Mouse (Mus musculus): Measurements from ENCODE around the gene Pidd1. TPM values are rescaled to one million over a fixed set of nuclear protein-coding genes. Genes with fewer than 3 reads are reported as not detected.

The Pidd1 gene
- polyA plus RNA-seq, 1 experiment, result 7.1 TPM

- DNase-seq, result no peak
- WGBS, result 14% methylated on average over 19 of the region's 19 CpGs
- Histone ChIP-seq H3K4me1 (ENCODE audit: control insufficient read depth, insufficient read depth, low read length) (no peaks in the 10 kb centered on the region; the same call in 1 of the 2 replicates), H3K4me3 (replicated peaks; ENCODE audit: extremely low read depth, low read depth, low read length) (no peak within 1 kb of the TSS)
- TF ChIP-seq POLR2A (IDR thresholded peaks at IDR 0.05; ENCODE audit: borderline replicate concordance, extremely low read depth, low read depth, low read length) (no peak), CTCF (IDR thresholded peaks at IDR 0.05; ENCODE audit: insufficient read depth, low read length) (no peak)
Measured at GRCm38 (mm10) chr7:141429310-141429709, 14.5 kb downstream of the Pidd1 start, which contains the start of gene Cend1. Cend1 (minus strand) TSS chr7:141429491.

GRCm38 (mm10) chr7:141428701-141429100, 15.1 kb downstream of the Pidd1 start:
- Histone ChIP-seq H3K4me1 (ENCODE audit: control insufficient read depth, insufficient read depth, low read length) (no peaks in the 10 kb centered on the region; the same call in 1 of the 2 replicates), H3K4me3 (replicated peaks; ENCODE audit: extremely low read depth, low read depth, low read length) (no peak overlapping the region)
- no peak for DNase-seq
- 77% methylated on average over 5 of the region's 5 CpGs for WGBS
- TF ChIP-seq CTCF (IDR thresholded peaks at IDR 0.05; ENCODE audit: insufficient read depth, low read length), result no peak
- no peak for TF ChIP-seq POLR2A (IDR thresholded peaks at IDR 0.05; ENCODE audit: borderline replicate concordance, extremely low read depth, low read depth, low read length)

- Histone ChIP-seq H3K4me3 (replicated peaks; ENCODE audit: extremely low read depth, low read depth, low read length) (no peak overlapping the region), H3K4me1 (ENCODE audit: control insufficient read depth, insufficient read depth, low read length) (no peaks in the 10 kb centered on the region; the same call in 1 of the 2 replicates)
- TF ChIP-seq POLR2A (IDR thresholded peaks at IDR 0.05; ENCODE audit: borderline replicate concordance, extremely low read depth, low read depth, low read length), result no peak
- TF ChIP-seq CTCF (IDR thresholded peaks at IDR 0.05; ENCODE audit: insufficient read depth, low read length), result no peak
- WGBS, result 82% methylated on average over 12 of the region's 12 CpGs
- no peak for DNase-seq
Measured at GRCm38 (mm10) chr7:141426948-141427730, 16.7 kb downstream of the Pidd1 start.

GRCm38 (mm10) chr7:141423811-141424210, 20.0 kb downstream of the Pidd1 start:
- Histone ChIP-seq H3K4me3 (replicated peaks; ENCODE audit: extremely low read depth, low read depth, low read length) (no peak overlapping the region), H3K4me1 (ENCODE audit: control insufficient read depth, insufficient read depth, low read length) (no peaks in the 10 kb centered on the region)
- 62% methylated on average over 4 of the region's 4 CpGs for WGBS
- DNase-seq, result no peak
- no peak for TF ChIP-seq CTCF (IDR thresholded peaks at IDR 0.05; ENCODE audit: insufficient read depth, low read length)
- no peak for TF ChIP-seq POLR2A (IDR thresholded peaks at IDR 0.05; ENCODE audit: borderline replicate concordance, extremely low read depth, low read depth, low read length)

- TF ChIP-seq CTCF (IDR thresholded peaks at IDR 0.05; ENCODE audit: insufficient read depth, low read length) (no peak), POLR2A (IDR thresholded peaks at IDR 0.05; ENCODE audit: borderline replicate concordance, extremely low read depth, low read depth, low read length) (no peak)
- WGBS, result 76% methylated on average over 9 of the region's 9 CpGs
- DNase-seq, result no peak
- Histone ChIP-seq H3K4me1 (ENCODE audit: control insufficient read depth, insufficient read depth, low read length) (no peaks in the 10 kb centered on the region), H3K4me3 (replicated peaks; ENCODE audit: extremely low read depth, low read depth, low read length) (no peak overlapping the region)
Measured at GRCm38 (mm10) chr7:141420030-141420702, 23.7 kb downstream of the Pidd1 start.

- no peak overlapping the region for H3K4me3 ChIP-seq (replicated peaks; ENCODE audit: extremely low read depth, low read depth, low read length)
- no peak for TF ChIP-seq POLR2A (IDR thresholded peaks at IDR 0.05; ENCODE audit: borderline replicate concordance, extremely low read depth, low read depth, low read length)
- TF ChIP-seq CTCF (IDR thresholded peaks at IDR 0.05; ENCODE audit: insufficient read depth, low read length), result no peak
- peaks cover 3% of the 10 kb centered on the region for H3K4me1 ChIP-seq (ENCODE audit: control insufficient read depth, insufficient read depth, low read length)
- DNase-seq, result no peak
- 54% methylated on average over 7 of the region's 7 CpGs for WGBS
Measured at GRCm38 (mm10) chr7:141418970-141419369, 24.9 kb downstream of the Pidd1 start.

GRCm38 (mm10) chr7:141417731-141418681, 25.8 kb downstream of the Pidd1 start:
- WGBS, result 68% methylated on average over 8 of the region's 8 CpGs
- DNase-seq, result no peak
- TF ChIP-seq CTCF (IDR thresholded peaks at IDR 0.05; ENCODE audit: insufficient read depth, low read length) (no peak), POLR2A (IDR thresholded peaks at IDR 0.05; ENCODE audit: borderline replicate concordance, extremely low read depth, low read depth, low read length) (no peak)
- no peak overlapping the region for H3K4me3 ChIP-seq (replicated peaks; ENCODE audit: extremely low read depth, low read depth, low read length)
- H3K4me1 ChIP-seq (ENCODE audit: control insufficient read depth, insufficient read depth, low read length), result peaks cover 3% of the 10 kb centered on the region

GRCm38 (mm10) chr7:141416144-141416841, 27.5 kb downstream of the Pidd1 start:
- TF ChIP-seq POLR2A (IDR thresholded peaks at IDR 0.05; ENCODE audit: borderline replicate concordance, extremely low read depth, low read depth, low read length) (no peak), CTCF (IDR thresholded peaks at IDR 0.05; ENCODE audit: insufficient read depth, low read length) (no peak)
- H3K4me1 ChIP-seq (ENCODE audit: control insufficient read depth, insufficient read depth, low read length), result peaks cover 3% of the 10 kb centered on the region
- no peak overlapping the region for H3K4me3 ChIP-seq (replicated peaks; ENCODE audit: extremely low read depth, low read depth, low read length)
- no peak for DNase-seq
- WGBS, result 85% methylated on average over 6 of the region's 6 CpGs

Data from lung, adult 2 months (tissue).